Mouse (Mus musculus) kidney, adult 9 months (tissue): ENCODE measurements around the gene Gm29644.
"Not testable (repeated sequence)": the region's sequence is repeated elsewhere in the genome, so short reads cannot be mapped to it uniquely, and the experiment has no call there.

Experiments
- DNase-seq: peaks from one replicate; pipeline ENCODE4 v3.0.0; 2022

Gene Gm29644

DNA sequence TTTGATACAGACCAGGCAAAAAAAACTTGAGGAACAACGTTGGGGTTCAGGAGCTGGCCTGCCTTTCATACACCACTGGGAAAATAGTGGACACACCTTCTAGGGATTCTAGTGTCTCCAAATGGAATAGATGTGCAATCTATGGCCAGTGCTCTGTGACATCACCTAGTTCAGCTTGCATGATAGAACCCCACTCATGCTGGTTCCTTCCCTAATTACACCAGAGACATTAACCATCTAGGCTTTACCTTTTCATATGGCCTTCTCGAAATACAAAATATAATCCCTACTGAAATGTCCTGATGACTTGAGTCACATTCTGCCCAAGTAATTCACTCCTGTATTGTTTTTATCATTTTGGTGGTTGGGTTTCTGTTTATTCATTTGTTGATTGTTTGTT lies at the start of gene Gm29644, which contains the start of gene Gm29423:
Gene Gm29644, minus strand, starts transcription at position 157 of the 400 bp plus-strand sequence.
Gene Gm29423, minus strand, starts transcription at position 101 of the 400 bp plus-strand sequence.
- DNase-seq: not testable (repeated sequence)

- not testable (repeated sequence) for DNase-seq
Measured at GRCm38 (mm10) chrY:70273542-70273941, 29.6 kb downstream of the Gm29644 start, which contains the start of gene Gm21118. TSS of gene Gm21118 (minus strand) at chrY:70273642.
